Mouse (Mus musculus): ENCODE results near the gene Vmn1r219. TPM values are rescaled to one million over a fixed set of nuclear protein-coding genes. Genes with fewer than 3 reads are reported as not detected.
"Not testable (repeated sequence)": the region's sequence is repeated elsewhere in the genome, so short reads cannot be mapped to it uniquely, and the experiment has no call there.

Vmn1r219 gene
- polyA plus RNA-seq (2014; fragmentation: Nextera tagmentation; extraction: Ambion mirVana): not detected in 2 replicates

- H3K36me3 ChIP-seq (ENCODE audit: control insufficient read depth, insufficient read depth, low read length): no peaks in the 10 kb centered on the region
- WGBS: 83% methylated on average over 4 of the region's 4 CpGs
- DNase-seq (ENCODE audit: low spot score) (no peak), ATAC-seq (ENCODE audit: insufficient read depth, low FRiP score, low TSS enrichment) (no peak)
- no peaks in the 10 kb centered on the region for H3K9me3 ChIP-seq (ENCODE audit: control insufficient read depth, low read length)
- H3K9ac ChIP-seq (ENCODE audit: low read length): no peak within 1 kb of the TSS
- no peak within 1 kb of the TSS for H3K27ac ChIP-seq (ENCODE audit: low read depth, low read length)
- no peak within 1 kb of the TSS for H3K4me2 ChIP-seq (ENCODE audit: low read depth)
- H3K27me3 ChIP-seq (ENCODE audit: control insufficient read depth, insufficient read depth, low read length): no peaks in the 10 kb centered on the region
- H3K4me3 ChIP-seq (ENCODE audit: low read depth, low read length): no peak within 1 kb of the TSS
- no peaks in the 10 kb centered on the region for H3K4me1 ChIP-seq (ENCODE audit: control insufficient read depth, insufficient read depth, low read length)
Observed at GRCm38 (mm10) chr13:23159012-23159411, at the start of gene Vmn1r219. Gene Vmn1r219 (plus strand): TSS chr13:23159312.

GRCm38 (mm10) chr13:23118126-23118525 lies 41.0 kb upstream of the Vmn1r219 start, which contains the start of gene Vmn1r217:
Gene Vmn1r217 (minus strand): TSS chr13:23118226.
- not testable (repeated sequence) for ATAC-seq (ENCODE audit: insufficient read depth, low FRiP score, low TSS enrichment); H3K27me3 ChIP-seq (ENCODE audit: control insufficient read depth, insufficient read depth, low read length); H3K9ac ChIP-seq (ENCODE audit: low read length); H3K36me3 ChIP-seq (ENCODE audit: control insufficient read depth, insufficient read depth, low read length); H3K27ac ChIP-seq (ENCODE audit: low read depth, low read length); DNase-seq (ENCODE audit: low spot score); H3K4me2 ChIP-seq (ENCODE audit: low read depth); H3K9me3 ChIP-seq (ENCODE audit: control insufficient read depth, low read length); H3K4me1 ChIP-seq (ENCODE audit: control insufficient read depth, insufficient read depth, low read length); H3K4me3 ChIP-seq (ENCODE audit: low read depth, low read length)
- 67% methylated on average over 1 of the region's 1 CpGs for WGBS

- no peaks in the 10 kb centered on the region for H3K36me3 ChIP-seq (ENCODE audit: control insufficient read depth, insufficient read depth, low read length)
- H3K9ac ChIP-seq (ENCODE audit: low read length): no peak overlapping the region
- H3K4me1 ChIP-seq (ENCODE audit: control insufficient read depth, insufficient read depth, low read length): no peaks in the 10 kb centered on the region
- no peaks in the 10 kb centered on the region for H3K9me3 ChIP-seq (ENCODE audit: control insufficient read depth, low read length)
- no peaks in the 10 kb centered on the region for H3K27me3 ChIP-seq (ENCODE audit: control insufficient read depth, insufficient read depth, low read length)
- WGBS: 97% methylated on average over 2 of the region's 2 CpGs
- H3K4me3 ChIP-seq (ENCODE audit: low read depth, low read length): no peak overlapping the region
- no peak overlapping the region for H3K4me2 ChIP-seq (ENCODE audit: low read depth)
- no peak overlapping the region for H3K27ac ChIP-seq (ENCODE audit: low read depth, low read length)
- ATAC-seq (ENCODE audit: insufficient read depth, low FRiP score, low TSS enrichment) (no peak), DNase-seq (ENCODE audit: low spot score) (no peak)
Observed at GRCm38 (mm10) chr13:23120611-23121010, 38.5 kb upstream of the Vmn1r219 start.

GRCm38 (mm10) chr13:23133099-23133498 lies 26.0 kb upstream of the Vmn1r219 start, which contains the start of gene Vmn1r218:
Gene Vmn1r218 (plus strand): TSS chr13:23133155.
- 81% methylated on average over 3 of the region's 3 CpGs for WGBS
- Histone ChIP-seq H3K4me3 (ENCODE audit: low read depth, low read length) (no peak within 1 kb of the TSS), H3K9ac (ENCODE audit: low read length) (no peak within 1 kb of the TSS), H3K4me1 (ENCODE audit: control insufficient read depth, insufficient read depth, low read length) (no peaks in the 10 kb centered on the region), H3K27ac (ENCODE audit: low read depth, low read length) (no peak within 1 kb of the TSS), H3K36me3 (ENCODE audit: control insufficient read depth, insufficient read depth, low read length) (no peaks in the 10 kb centered on the region), H3K27me3 (ENCODE audit: control insufficient read depth, insufficient read depth, low read length) (no peaks in the 10 kb centered on the region), H3K4me2 (ENCODE audit: low read depth) (no peak within 1 kb of the TSS), H3K9me3 (ENCODE audit: control insufficient read depth, low read length) (no peaks in the 10 kb centered on the region)
- DNase-seq (ENCODE audit: low spot score): no peak
- ATAC-seq (ENCODE audit: insufficient read depth, low FRiP score, low TSS enrichment): no peak

- H3K36me3 ChIP-seq (ENCODE audit: control insufficient read depth, insufficient read depth, low read length): no peaks in the 10 kb centered on the region
- 63% methylated on average over 1 of the region's 1 CpGs for WGBS
- no peak for DNase-seq (ENCODE audit: low spot score)
- H3K4me1 ChIP-seq (ENCODE audit: control insufficient read depth, insufficient read depth, low read length): no peaks in the 10 kb centered on the region
- no peaks in the 10 kb centered on the region for H3K27me3 ChIP-seq (ENCODE audit: control insufficient read depth, insufficient read depth, low read length)
- H3K4me3 ChIP-seq (ENCODE audit: low read depth, low read length): no peak overlapping the region
- no peak for ATAC-seq (ENCODE audit: insufficient read depth, low FRiP score, low TSS enrichment)
- no peak overlapping the region for H3K27ac ChIP-seq (ENCODE audit: low read depth, low read length)
- no peaks in the 10 kb centered on the region for H3K9me3 ChIP-seq (ENCODE audit: control insufficient read depth, low read length)
- H3K9ac ChIP-seq (ENCODE audit: low read length): no peak overlapping the region
- no peak overlapping the region for H3K4me2 ChIP-seq (ENCODE audit: low read depth)
Observed at GRCm38 (mm10) chr13:23133501-23133900, 25.6 kb upstream of the Vmn1r219 start.

- ATAC-seq (ENCODE audit: insufficient read depth, low FRiP score, low TSS enrichment) (no peak), DNase-seq (ENCODE audit: low spot score) (no peak)
- 96% methylated on average over 2 of the region's 2 CpGs for WGBS
- H3K4me2 ChIP-seq (ENCODE audit: low read depth): no peak overlapping the region
- no peak overlapping the region for H3K27ac ChIP-seq (ENCODE audit: low read depth, low read length)
- H3K4me3 ChIP-seq (ENCODE audit: low read depth, low read length): no peak overlapping the region
- no peak overlapping the region for H3K9ac ChIP-seq (ENCODE audit: low read length)
- no peaks in the 10 kb centered on the region for H3K36me3 ChIP-seq (ENCODE audit: control insufficient read depth, insufficient read depth, low read length)
- H3K4me1 ChIP-seq (ENCODE audit: control insufficient read depth, insufficient read depth, low read length): no peaks in the 10 kb centered on the region
- no peaks in the 10 kb centered on the region for H3K9me3 ChIP-seq (ENCODE audit: control insufficient read depth, low read length)
- no peaks in the 10 kb centered on the region for H3K27me3 ChIP-seq (ENCODE audit: control insufficient read depth, insufficient read depth, low read length)
Observed at GRCm38 (mm10) chr13:23138880-23139279, 20.2 kb upstream of the Vmn1r219 start.

- Histone ChIP-seq H3K27ac (ENCODE audit: low read depth, low read length) (no peak overlapping the region), H3K4me2 (ENCODE audit: low read depth) (no peak overlapping the region), H3K27me3 (ENCODE audit: control insufficient read depth, insufficient read depth, low read length) (no peaks in the 10 kb centered on the region), H3K9me3 (ENCODE audit: control insufficient read depth, low read length) (no peaks in the 10 kb centered on the region), H3K36me3 (ENCODE audit: control insufficient read depth, insufficient read depth, low read length) (no peaks in the 10 kb centered on the region), H3K4me3 (ENCODE audit: low read depth, low read length) (no peak overlapping the region), H3K4me1 (ENCODE audit: control insufficient read depth, insufficient read depth, low read length) (no peaks in the 10 kb centered on the region), H3K9ac (ENCODE audit: low read length) (no peak overlapping the region)
- ATAC-seq (ENCODE audit: insufficient read depth, low FRiP score, low TSS enrichment): no peak
- WGBS: 89% methylated on average over 3 of the region's 3 CpGs
- no peak for DNase-seq (ENCODE audit: low spot score)
Observed at GRCm38 (mm10) chr13:23157848-23158247, 1.3 kb upstream of the Vmn1r219 start.

GRCm38 (mm10) chr13:23166471-23166870 lies 7.4 kb downstream of the Vmn1r219 start:
- 83% methylated on average over 4 of the region's 4 CpGs for WGBS
- not testable (repeated sequence) for H3K4me1 ChIP-seq (ENCODE audit: control insufficient read depth, insufficient read depth, low read length); H3K27ac ChIP-seq (ENCODE audit: low read depth, low read length); H3K4me3 ChIP-seq (ENCODE audit: low read depth, low read length); H3K9me3 ChIP-seq (ENCODE audit: control insufficient read depth, low read length); ATAC-seq (ENCODE audit: insufficient read depth, low FRiP score, low TSS enrichment); H3K4me2 ChIP-seq (ENCODE audit: low read depth); H3K27me3 ChIP-seq (ENCODE audit: control insufficient read depth, insufficient read depth, low read length); H3K9ac ChIP-seq (ENCODE audit: low read length); DNase-seq (ENCODE audit: low spot score); H3K36me3 ChIP-seq (ENCODE audit: control insufficient read depth, insufficient read depth, low read length)

- Histone ChIP-seq H3K27ac (ENCODE audit: low read depth, low read length) (no peak within 1 kb of the TSS), H3K36me3 (ENCODE audit: control insufficient read depth, insufficient read depth, low read length) (no peaks in the 10 kb centered on the region), H3K9me3 (ENCODE audit: control insufficient read depth, low read length) (no peaks in the 10 kb centered on the region), H3K4me3 (ENCODE audit: low read depth, low read length) (no peak within 1 kb of the TSS), H3K4me1 (ENCODE audit: control insufficient read depth, insufficient read depth, low read length) (no peaks in the 10 kb centered on the region), H3K27me3 (ENCODE audit: control insufficient read depth, insufficient read depth, low read length) (no peaks in the 10 kb centered on the region), H3K9ac (ENCODE audit: low read length) (no peak within 1 kb of the TSS), H3K4me2 (ENCODE audit: low read depth) (no peak within 1 kb of the TSS)
- DNase-seq (ENCODE audit: low spot score) (no peak), ATAC-seq (ENCODE audit: insufficient read depth, low FRiP score, low TSS enrichment) (no peak)
- 89% methylated on average over 2 of the region's 2 CpGs for WGBS
Observed at GRCm38 (mm10) chr13:23187875-23188274, 28.8 kb downstream of the Vmn1r219 start, which contains the start of gene Vmn1r220. Gene Vmn1r220 (minus strand): TSS chr13:23187975.

All from neural tube, embryonic 11.5 days (tissue).